Mouse (Mus musculus) embryonic fibroblast, embryonic 13.5 days (primary cell): ENCODE data around the gene Ap5s1. TPM values are rescaled to one million over a fixed set of nuclear protein-coding genes. Genes with fewer than 3 reads are reported as not detected.
A peak's percentile ranks its signal among the peaks of the same experiment; 100 is the strongest.

Experiments
- H3K27ac ChIP-seq: 2 replicates; pipeline ENCODE4 v1.5.1; 2012; ENCODE audit warnings: low read length, control low read depth, inconsistent platforms; ENCODE audit not compliant: insufficient read depth
- H3K4me1 ChIP-seq: 2 replicates; pipeline ENCODE4 v1.6.1; 2011; ENCODE audit warnings: low read length; ENCODE audit not compliant: control insufficient read depth, insufficient read depth
- H3K4me3 ChIP-seq: 2 replicates; pipeline ENCODE4 v1.5.1; 2011; ENCODE audit warnings: mild to moderate bottlenecking, control low read depth, low read length; ENCODE audit not compliant: insufficient read depth
- CTCF ChIP-seq: IDR thresholded peaks from 2 replicates; pipeline ENCODE4 v1.5.1; 2011; ENCODE audit warnings: mild to moderate bottlenecking, control low read depth, low read length, moderate library complexity, borderline replicate concordance; ENCODE audit not compliant: insufficient read depth
- POLR2A ChIP-seq: IDR thresholded peaks from 2 replicates; pipeline ENCODE4 v1.6.1; 2011; ENCODE audit warnings: low read depth, mild to moderate bottlenecking, control low read depth, low read length, moderate library complexity
- polyA plus RNA-seq: library from polyadenylated mRNA; stranded (reverse); fragments of >200 nt; gene quantifications from 2 replicates; pipeline ENCODE4 v1.2.4, GENCODE M21; 2011; ENCODE audit warnings: low read depth; ENCODE audit not compliant: missing spikeins, insufficient read length

Ap5s1 gene
- polyA plus RNA-seq, 1 experiment: 13.8 TPM

DNA sequence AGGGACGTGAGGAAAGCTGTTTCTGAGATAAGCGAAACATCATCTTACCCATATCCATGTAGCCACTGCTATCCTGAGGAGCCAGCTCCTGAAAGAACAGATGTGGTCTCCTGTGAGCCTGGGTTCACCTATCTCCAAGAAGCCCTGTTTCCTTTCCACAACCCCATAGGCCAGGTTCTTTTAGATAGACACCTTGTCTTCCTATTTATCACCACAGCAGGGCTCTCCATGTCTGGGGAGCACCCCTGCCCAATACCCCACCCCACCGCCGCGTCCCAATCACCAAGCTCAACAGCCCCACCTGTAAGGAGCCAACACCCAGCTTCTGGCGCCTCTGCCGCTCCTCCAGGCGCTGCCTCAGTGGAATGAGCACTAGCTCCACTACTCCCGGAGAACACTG lies 34.6 kb upstream of the Ap5s1 start:
- TF ChIP-seq POLR2A (no peak), CTCF (no peak)

DNA sequence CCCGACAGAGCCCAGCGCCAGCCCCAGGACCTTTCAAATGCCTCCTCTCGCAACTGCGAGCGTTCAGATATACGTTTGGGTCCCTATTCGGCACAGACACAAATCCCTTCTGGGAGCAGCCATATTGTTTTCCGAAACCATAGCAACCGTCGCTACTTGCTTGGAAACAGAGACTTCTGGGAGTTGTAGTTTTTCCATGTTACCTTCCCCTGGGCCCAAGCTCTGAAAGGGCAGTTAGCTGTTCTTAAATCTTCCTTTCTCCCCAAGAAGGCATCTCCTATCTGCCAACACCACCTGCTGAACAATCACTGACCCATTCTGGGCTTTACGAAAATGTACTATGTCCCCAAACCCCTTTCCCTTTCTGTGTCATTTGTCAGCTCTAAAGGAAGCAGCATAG lies 32.2 kb upstream of the Ap5s1 start:
- H3K27ac ChIP-seq: no peak overlapping the region
- TF ChIP-seq CTCF (no peak), POLR2A (peak; percentile 56; the same call in 1 of the 2 replicates)
- H3K4me3 ChIP-seq: peak overlapping the region; percentile 60
- H3K4me1 ChIP-seq: peaks cover 7% of the 10 kb centered on the region

More for the DNA sequence above, 34.6 kb upstream of the Ap5s1 start:
- H3K4me1 ChIP-seq: peaks cover 2% of the 10 kb centered on the region
- no peak overlapping the region for H3K4me3 ChIP-seq
- no peak overlapping the region for H3K27ac ChIP-seq

DNA sequence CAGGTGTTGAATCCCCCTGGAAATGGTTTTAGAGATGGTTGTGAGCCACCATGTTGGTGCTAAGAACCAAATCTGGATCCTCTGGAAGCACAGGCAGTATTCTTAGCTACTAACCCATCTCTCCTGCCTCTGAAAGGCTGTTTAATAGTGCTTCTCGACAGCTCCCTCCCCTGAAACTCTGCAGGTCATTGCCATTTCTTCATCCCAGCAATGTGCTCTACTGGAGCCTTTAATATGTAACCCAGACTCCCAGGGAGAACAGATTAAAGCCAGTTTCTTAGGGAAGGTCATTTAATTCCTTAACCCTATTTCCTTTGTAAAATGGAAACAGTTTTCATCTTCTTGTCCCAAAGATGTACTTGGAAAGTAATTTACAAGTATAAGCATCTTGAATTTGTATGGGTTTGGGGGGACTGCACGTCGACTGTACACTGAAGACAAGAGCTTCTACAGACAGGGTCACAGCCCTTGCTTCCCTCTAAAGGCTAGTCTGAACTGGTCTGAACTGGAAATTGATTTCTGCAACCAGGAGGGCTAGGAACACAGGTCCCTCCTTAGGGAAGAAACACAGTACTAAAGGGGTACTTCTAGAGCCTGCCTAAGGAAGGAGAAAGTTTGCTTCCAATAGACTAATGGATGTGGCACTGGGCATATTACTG lies 31.5 kb upstream of the Ap5s1 start:
- TF ChIP-seq CTCF (no peak), POLR2A (no peak)
- no peak overlapping the region for H3K4me3 ChIP-seq
- no peak overlapping the region for H3K27ac ChIP-seq
- peaks cover 7% of the 10 kb centered on the region for H3K4me1 ChIP-seq

DNA sequence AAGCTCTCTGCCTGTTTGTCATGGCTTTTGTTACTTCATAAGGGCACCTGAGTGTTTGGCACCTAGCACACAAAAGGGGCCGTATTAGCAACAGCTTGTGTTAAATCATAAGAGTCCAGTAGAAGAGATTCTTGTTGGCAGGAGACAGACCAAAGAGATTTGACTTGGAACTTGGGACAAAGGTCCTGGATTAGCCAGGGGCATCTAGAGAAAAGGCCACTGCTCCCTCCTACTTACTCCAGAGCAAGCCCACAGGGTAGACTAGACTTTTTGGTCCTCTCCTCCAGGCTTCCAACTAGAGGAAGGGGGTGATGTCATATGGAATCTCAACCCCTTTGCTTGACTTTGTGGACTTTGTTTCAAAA lies 31.0 kb upstream of the Ap5s1 start:
- Histone ChIP-seq H3K4me1 (peaks cover 7% of the 10 kb centered on the region), H3K4me3 (no peak overlapping the region), H3K27ac (no peak overlapping the region)
- TF ChIP-seq POLR2A: no peak
- no peak for TF ChIP-seq CTCF

DNA sequence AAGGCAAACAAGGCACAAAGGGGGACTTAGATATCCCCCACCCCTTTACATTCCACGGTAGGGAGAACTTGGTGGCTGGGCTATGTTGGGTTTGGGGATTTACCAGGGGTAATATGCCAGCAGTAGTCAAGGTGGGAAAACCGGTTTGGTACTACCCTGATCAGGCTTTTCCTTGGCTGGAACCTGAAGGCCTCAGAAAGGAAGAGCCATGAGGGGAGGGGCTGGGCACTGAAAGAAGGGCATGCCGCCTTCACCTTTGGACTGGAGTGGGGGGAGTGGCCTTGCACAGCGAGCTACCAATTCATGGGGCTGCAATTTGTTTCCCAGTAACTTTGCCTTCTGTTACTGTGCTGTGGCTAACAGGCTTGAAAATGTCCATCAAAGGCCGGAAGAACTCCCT lies 30.4 kb upstream of the Ap5s1 start:
- H3K27ac ChIP-seq: no peak overlapping the region
- TF ChIP-seq POLR2A (no peak), CTCF (no peak)
- H3K4me3 ChIP-seq: no peak overlapping the region
- peaks cover 7% of the 10 kb centered on the region for H3K4me1 ChIP-seq

DNA sequence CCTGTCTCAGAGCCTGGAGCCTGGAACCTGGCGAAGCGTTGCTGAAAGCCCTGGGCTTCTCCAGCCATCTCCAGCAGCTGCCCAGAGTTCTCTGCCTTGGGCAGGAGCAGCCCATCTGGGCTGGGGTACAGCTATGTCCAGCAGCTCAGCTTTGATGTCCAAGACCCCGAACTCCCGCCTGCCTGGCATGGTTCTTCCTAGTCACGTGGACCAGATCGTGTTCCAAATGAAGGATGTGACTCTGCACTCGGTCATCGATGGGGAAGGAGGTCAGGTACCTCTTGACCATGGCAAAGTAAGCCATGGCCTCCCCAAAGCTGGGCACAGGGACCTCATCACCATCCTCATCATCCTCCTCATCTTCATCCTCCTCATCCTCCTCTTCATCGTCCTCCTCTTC lies 28.9 kb upstream of the Ap5s1 start:
- TF ChIP-seq CTCF (no peak), POLR2A (no peak)
- H3K27ac ChIP-seq: no peak overlapping the region
- peak overlapping the region; percentile 72 for H3K4me3 ChIP-seq
- H3K4me1 ChIP-seq: peaks cover 7% of the 10 kb centered on the region

DNA sequence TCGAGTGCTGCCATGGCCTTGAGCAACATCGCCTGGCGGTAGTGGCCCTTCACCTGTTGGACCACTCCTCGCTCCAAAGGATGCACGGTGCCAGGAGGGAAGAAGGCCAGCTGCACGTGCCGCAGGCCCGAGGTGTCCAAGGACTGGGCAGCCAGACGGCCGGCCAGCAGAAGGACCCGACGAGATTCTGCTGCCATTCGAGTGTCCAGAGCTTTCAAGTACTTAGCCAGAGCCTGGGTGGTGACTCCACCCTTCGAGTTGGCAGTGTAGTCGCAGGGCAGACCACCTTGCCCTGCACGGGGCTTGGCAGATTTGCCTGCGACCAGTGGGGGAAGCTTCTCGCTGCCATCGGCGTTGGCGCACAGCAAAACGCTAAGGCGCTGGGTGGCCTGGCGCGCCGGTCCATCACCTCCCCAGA lies 28.0 kb upstream of the Ap5s1 start:
- H3K4me1 ChIP-seq: peaks cover 7% of the 10 kb centered on the region
- H3K4me3 ChIP-seq: peak overlapping the region; percentile 72
- H3K27ac ChIP-seq: no peak overlapping the region
- no peak for TF ChIP-seq POLR2A
- TF ChIP-seq CTCF: no peak

DNA sequence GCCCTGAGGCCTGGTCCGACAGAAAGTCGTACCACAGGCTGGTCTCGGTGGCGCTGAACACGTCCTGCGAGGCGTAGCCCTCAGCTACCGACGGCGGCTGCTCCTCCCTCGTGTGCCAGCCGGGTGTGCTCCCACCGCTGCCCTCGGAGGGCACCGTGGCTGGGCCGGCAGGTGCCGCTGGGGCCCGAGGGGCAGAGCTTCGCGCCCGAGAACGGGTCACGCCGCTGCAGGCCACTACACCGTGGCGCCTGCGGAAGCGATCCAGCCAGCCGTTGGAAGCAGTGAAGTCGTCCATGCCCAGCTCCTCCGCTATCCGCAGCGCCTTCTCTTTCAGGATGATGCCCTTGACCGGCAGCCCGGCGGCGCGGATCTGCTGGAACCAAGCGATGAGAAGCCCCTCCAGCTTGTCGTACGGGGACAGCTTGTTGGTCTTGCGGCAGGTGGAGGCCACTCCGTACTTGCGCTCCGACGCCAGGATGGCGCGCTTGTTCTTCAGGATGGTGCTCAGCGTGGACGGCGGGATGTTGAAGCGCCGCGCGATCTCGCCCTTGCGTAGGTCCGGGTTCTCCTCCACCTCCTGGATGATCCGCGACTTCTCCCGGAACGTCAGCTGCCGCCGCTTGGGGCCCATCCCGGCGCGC lies 27.5 kb upstream of the Ap5s1 start:
- H3K4me1 ChIP-seq: peaks cover 7% of the 10 kb centered on the region
- peak overlapping the region; percentile 5; the same call in 1 of the 2 replicates for H3K27ac ChIP-seq
- H3K4me3 ChIP-seq: peak overlapping the region; percentile 72
- TF ChIP-seq POLR2A (peak; percentile 15; the same call in 1 of the 2 replicates), CTCF (no peak)

DNA sequence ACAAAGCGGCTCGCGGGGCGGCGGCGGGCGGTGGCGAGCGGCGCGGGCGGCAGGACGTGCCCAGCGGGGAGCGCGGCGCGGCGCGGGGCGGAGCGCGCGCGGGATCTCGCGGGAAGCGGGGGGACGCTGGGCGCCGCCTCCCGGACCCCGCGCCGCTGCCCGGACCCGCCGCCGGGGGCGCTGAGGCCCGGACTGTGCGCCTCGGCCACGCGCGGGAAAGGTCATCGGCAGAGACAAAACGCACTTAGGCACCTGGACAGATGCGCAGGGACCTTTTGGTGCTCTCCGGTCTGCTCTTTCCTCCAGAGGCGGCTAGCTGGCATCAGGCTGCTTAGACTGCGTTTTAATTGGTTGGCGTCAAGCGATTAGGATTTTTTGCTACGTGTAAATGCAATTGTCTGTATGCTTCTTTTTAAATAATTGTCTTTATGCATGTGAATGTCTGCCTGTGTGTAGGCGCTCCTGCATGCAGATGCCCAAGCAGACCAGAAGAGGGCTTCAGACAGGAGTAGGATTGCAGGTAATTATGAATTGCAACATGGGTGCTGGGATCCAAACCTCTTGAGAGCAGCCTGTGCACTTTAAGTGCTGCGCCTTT lies 26.8 kb upstream of the Ap5s1 start, which contains the start of gene Cenpb:
Gene Cenpb, minus strand, starts transcription at position 78 of the 598 bp plus-strand sequence.
- TF ChIP-seq POLR2A (peak; percentile 37; the same call in 1 of the 2 replicates), CTCF (peak; percentile 52; the same call in 1 of the 2 replicates)
- Histone ChIP-seq H3K4me3 (peak within 1 kb of the TSS; percentile 72), H3K27ac (peak within 1 kb of the TSS; percentile 5; the same call in 1 of the 2 replicates), H3K4me1 (peaks cover 7% of the 10 kb centered on the region)

DNA sequence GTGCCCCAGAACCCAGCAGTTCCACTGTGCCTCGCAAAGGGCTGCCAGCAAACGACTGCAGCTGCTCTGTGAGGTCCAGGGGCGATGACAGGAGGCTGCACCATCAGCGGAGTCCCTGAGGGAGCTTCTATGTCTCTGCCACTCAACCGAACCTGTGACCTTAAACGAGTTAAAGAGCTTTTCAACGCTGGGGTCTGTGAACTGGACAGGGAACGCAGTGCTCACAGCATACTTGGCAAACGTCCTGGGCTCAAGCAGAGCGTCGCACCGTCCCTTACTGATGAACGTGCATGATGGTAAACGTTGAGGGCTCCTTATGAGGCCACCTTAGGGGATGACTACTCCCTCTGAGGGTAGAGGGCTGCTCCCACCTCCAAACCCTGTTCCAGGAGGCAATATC lies 20.5 kb upstream of the Ap5s1 start:
- Histone ChIP-seq H3K4me3 (peak overlapping the region; percentile 25; the same call in 1 of the 2 replicates), H3K4me1 (peaks cover 5% of the 10 kb centered on the region; the same call in 1 of the 2 replicates), H3K27ac (no peak overlapping the region)
- TF ChIP-seq POLR2A (peak; percentile 69), CTCF (no peak)
